Mouse (Mus musculus): Measurements from ENCODE around the gene Pnpo. TPM values are rescaled to one million over a fixed set of nuclear protein-coding genes. Genes with fewer than 3 reads are reported as not detected.

Gene Pnpo
- polyA plus RNA-seq, 1 experiment from 2014 or later: 13.9 TPM

- H3K4me3 ChIP-seq: peak overlapping the region; percentile 52
- ATAC-seq: no peak; the same call in 1 of the 2 replicates
- 34% methylated on average over 17 of the region's 17 CpGs for WGBS
- peak overlapping the region; percentile 82 for H3K4me2 ChIP-seq
- H3K4me1 ChIP-seq: peaks cover 23% of the 10 kb centered on the region
- no peaks in the 10 kb centered on the region for H3K9me3 ChIP-seq (replicated peaks)
- H3K27me3 ChIP-seq: peaks cover 6% of the 10 kb centered on the region
- peak overlapping the region; percentile 82 for H3K27ac ChIP-seq
- H3K9ac ChIP-seq: peak overlapping the region; percentile 74
- H3K36me3 ChIP-seq (ENCODE audit: poor library complexity, severe bottlenecking): no peaks in the 10 kb centered on the region
Measured at GRCm38 (mm10) chr11:96978401-96979246, 34.8 kb upstream of the Pnpo start.

GRCm38 (mm10) chr11:96977606-96978400, 34.0 kb upstream of the Pnpo start:
- Histone ChIP-seq H3K4me1 (peaks cover 29% of the 10 kb centered on the region), H3K36me3 (ENCODE audit: poor library complexity, severe bottlenecking) (no peaks in the 10 kb centered on the region), H3K4me2 (peak overlapping the region; percentile 83), H3K27me3 (no peaks in the 10 kb centered on the region), H3K27ac (peak overlapping the region; percentile 88), H3K4me3 (peak overlapping the region; percentile 94), H3K9me3 (replicated peaks) (no peaks in the 10 kb centered on the region), H3K9ac (peak overlapping the region; percentile 96)
- peak; percentile 98 for ATAC-seq
- WGBS: under 1% methylated on average over 45 of the region's 45 CpGs

DNA sequence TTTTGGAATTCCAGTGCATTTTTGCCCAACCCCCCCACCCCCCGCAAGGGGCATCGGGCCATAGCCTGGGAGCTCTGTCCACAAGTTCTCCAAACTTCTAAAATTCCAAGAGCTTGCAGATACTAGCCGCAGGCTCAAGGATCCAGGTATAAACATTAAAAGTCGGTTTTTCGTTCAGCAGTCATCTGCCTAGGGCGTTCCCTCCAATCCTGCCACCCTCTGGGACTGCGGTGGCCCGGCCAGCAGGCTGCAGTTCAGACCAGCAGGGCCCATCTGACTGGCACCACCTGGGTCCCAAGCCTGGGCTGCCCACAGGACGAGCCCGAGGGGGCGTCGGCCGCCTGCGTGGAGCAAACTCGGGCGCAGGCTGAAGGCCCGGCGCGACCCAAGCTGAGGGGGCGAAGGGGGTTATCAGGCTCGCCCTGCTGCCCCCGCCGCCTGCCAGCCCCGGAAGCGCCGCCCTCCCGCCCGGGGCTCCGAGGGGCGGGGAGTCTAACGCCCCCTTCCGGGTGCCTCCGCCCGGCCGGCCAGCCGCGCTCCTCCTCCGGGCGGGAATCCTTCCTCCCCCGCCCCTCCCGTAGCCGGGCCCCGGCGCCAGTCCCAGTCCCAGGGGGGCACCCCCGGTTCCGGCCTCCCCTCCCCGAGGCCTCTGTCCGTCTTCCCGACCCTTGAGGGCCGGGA, 33.3 kb upstream of the Pnpo start:
- no peaks in the 10 kb centered on the region for H3K27me3 ChIP-seq
- under 1% methylated on average over 42 of the region's 50 CpGs for WGBS
- ATAC-seq: peak; percentile 65
- H3K4me3 ChIP-seq: peak overlapping the region; percentile 94
- peak overlapping the region; percentile 83 for H3K4me2 ChIP-seq
- peak overlapping the region; percentile 96 for H3K9ac ChIP-seq
- no peaks in the 10 kb centered on the region for H3K36me3 ChIP-seq (ENCODE audit: poor library complexity, severe bottlenecking)
- H3K27ac ChIP-seq: peak overlapping the region; percentile 88
- H3K4me1 ChIP-seq: peaks cover 34% of the 10 kb centered on the region
- no peaks in the 10 kb centered on the region for H3K9me3 ChIP-seq (replicated peaks)

- 0 out of 2 replicates have a peak overlapping the region, but pooled peaks have one; percentile 88 for H3K27ac ChIP-seq
- H3K4me2 ChIP-seq: peak overlapping the region; percentile 83
- no peak for ATAC-seq
- no peaks in the 10 kb centered on the region for H3K36me3 ChIP-seq (ENCODE audit: poor library complexity, severe bottlenecking)
- peaks cover 38% of the 10 kb centered on the region for H3K4me1 ChIP-seq
- WGBS: 52% methylated on average over 3 of the region's 3 CpGs
- H3K9me3 ChIP-seq (replicated peaks): no peaks in the 10 kb centered on the region
- peak overlapping the region; percentile 94 for H3K4me3 ChIP-seq
- no peaks in the 10 kb centered on the region for H3K27me3 ChIP-seq
- peak overlapping the region; percentile 96 for H3K9ac ChIP-seq
Measured at GRCm38 (mm10) chr11:96976379-96976687, 32.5 kb upstream of the Pnpo start.

DNA sequence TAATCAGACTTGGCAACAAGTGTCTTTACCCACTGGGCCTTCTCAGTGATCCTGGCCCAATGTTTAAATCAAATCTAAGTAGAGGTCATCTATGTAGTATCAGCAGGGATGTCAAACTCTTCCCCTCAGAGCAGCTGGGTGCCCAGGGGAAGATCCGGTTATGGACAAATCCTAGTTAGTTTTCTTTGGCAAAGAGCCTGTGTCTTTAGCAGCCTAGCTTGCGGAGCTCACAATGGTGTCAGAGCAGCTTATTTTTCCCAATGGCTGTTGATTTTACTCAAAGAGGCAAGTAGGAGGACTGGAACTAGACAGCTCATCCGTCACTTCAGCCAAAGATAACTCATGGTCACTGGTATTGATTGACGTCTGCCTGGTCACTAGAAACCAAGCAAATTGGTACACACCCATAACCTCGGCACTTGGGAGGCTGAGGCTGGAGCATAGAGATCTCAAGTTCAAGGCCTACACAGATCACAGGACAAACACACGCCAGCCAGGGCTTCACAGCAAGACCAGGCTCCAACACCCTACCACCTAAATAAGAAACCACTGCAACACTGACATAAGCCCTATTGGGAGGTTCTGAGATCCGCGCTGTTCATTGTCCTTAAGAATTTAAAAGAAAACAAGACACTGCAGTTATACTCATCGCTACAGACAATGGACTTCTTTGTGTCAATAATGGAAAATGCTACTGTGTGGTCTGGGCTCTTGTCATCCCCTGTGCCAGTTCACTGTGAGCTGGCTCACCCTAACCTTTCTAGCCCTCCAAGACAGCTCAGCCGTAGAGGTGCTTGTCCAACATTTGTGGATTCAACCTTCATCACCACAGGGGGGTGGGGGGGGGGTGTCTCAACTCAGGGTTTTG, 32.0 kb upstream of the Pnpo start:
- 86% methylated on average over 10 of the region's 10 CpGs for WGBS
- Histone ChIP-seq H3K27ac (0 out of 2 replicates have a peak overlapping the region, but pooled peaks have one; percentile 40), H3K9ac (peak overlapping the region; percentile 96), H3K9me3 (replicated peaks) (no peaks in the 10 kb centered on the region), H3K4me1 (peaks cover 38% of the 10 kb centered on the region), H3K4me2 (peak overlapping the region; percentile 83), H3K36me3 (ENCODE audit: poor library complexity, severe bottlenecking) (no peaks in the 10 kb centered on the region), H3K4me3 (peak overlapping the region; percentile 94), H3K27me3 (no peaks in the 10 kb centered on the region)
- no peak for ATAC-seq

DNA sequence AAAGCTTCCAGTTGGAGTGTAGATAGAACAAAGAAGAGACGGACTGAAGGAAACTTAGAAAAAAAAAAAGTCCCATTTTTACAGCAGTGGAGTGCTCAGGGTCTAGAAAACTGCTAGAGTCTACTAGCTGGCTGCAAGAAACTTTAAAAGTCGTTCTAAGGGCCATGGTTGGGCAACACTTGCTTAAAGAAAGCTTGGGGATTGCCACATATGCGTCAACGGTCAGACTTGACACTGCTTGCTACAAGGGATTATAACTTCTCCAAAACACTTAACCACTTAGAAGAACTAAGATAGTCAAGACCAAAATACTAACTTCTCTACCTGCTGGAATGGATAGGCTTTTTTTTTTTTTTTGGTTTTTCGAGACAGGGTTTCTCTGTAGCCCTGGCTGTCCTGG, 31.0 kb upstream of the Pnpo start:
- H3K4me3 ChIP-seq: no peak overlapping the region
- WGBS: 90% methylated on average over 5 of the region's 5 CpGs
- H3K9ac ChIP-seq: no peak overlapping the region
- H3K4me2 ChIP-seq: no peak overlapping the region
- no peak for ATAC-seq
- H3K9me3 ChIP-seq (replicated peaks): no peaks in the 10 kb centered on the region
- H3K27ac ChIP-seq: no peak overlapping the region
- peaks cover 41% of the 10 kb centered on the region for H3K4me1 ChIP-seq
- no peaks in the 10 kb centered on the region for H3K36me3 ChIP-seq (ENCODE audit: poor library complexity, severe bottlenecking)
- no peaks in the 10 kb centered on the region for H3K27me3 ChIP-seq

DNA sequence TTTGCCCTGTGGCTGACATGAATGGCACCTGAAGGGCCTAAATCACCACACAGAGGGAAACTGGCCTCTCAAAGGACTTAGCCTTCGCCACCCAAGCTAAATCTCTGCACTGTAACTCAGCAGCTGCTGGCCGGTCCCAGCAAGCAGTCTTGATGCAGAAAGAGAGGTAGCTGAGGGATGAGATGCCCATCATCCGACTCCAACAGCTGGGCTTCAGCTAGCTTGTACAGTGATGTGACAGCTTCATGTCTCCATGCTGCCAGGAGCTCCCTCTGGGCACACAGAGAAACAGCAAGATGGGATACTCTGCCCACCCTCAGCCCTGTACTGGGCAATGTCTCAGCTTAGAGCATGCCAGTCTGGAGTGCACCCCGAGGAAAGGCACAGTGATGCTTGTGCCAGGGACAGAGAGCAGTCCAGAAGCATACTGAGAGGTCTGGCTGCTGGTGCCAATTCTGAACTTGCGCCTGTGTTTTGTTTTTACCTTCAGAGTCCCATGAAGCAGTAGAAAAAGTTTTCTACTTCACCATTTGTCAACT, 29.7 kb upstream of the Pnpo start:
- ATAC-seq: no peak
- H3K27ac ChIP-seq: no peak overlapping the region
- H3K4me1 ChIP-seq: peaks cover 39% of the 10 kb centered on the region
- no peaks in the 10 kb centered on the region for H3K36me3 ChIP-seq (ENCODE audit: poor library complexity, severe bottlenecking)
- no peak overlapping the region for H3K4me2 ChIP-seq
- H3K27me3 ChIP-seq: no peaks in the 10 kb centered on the region
- H3K4me3 ChIP-seq: no peak overlapping the region
- WGBS: 80% methylated on average over 5 of the region's 5 CpGs
- no peak overlapping the region for H3K9ac ChIP-seq
- H3K9me3 ChIP-seq (replicated peaks): no peaks in the 10 kb centered on the region

DNA sequence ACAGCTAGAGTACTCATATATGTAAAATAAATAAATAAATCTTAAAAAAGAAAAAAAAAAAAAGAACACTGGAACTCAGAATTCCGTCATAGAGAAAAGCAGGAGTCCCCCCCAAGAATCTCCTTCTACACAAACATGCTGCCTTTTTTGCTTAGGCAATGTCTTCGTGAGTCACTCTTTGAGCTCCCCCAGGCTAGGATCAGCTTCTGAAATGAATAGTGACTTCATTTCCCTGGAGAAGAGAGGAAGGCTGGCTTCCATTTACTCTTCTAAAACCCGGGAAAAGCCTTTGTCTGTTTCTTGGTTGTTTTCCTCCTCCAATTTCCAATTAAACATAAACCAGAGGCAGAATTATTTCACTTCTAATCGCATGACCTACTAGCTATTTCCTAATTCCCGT, 29.1 kb upstream of the Pnpo start:
- no peak overlapping the region for H3K4me2 ChIP-seq
- no peak overlapping the region for H3K9ac ChIP-seq
- WGBS: 83% methylated on average over 5 of the region's 5 CpGs
- H3K9me3 ChIP-seq (replicated peaks): no peaks in the 10 kb centered on the region
- no peak overlapping the region for H3K4me3 ChIP-seq
- no peaks in the 10 kb centered on the region for H3K27me3 ChIP-seq
- ATAC-seq: no peak
- H3K36me3 ChIP-seq (ENCODE audit: poor library complexity, severe bottlenecking): no peaks in the 10 kb centered on the region
- peaks cover 36% of the 10 kb centered on the region for H3K4me1 ChIP-seq
- no peak overlapping the region for H3K27ac ChIP-seq

DNA sequence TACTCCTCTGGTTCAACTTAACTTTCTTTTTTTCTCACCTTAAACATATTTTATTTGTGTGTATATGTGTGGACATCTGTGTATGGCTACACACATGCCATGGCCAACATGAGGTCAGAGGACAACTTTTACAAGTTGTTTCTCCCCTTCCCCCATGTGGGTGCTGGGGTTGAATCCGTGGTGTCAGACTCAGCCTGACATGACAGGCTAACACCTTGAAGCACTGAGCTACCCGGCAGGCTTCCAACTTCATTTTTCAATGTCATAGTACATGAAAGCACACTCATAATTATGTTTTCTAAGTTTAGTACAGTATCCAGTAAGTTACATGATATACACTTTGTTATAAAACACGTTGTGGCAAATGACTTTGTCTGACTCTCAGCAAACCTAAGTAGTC, 26.6 kb upstream of the Pnpo start:
- Histone ChIP-seq H3K27me3 (no peaks in the 10 kb centered on the region), H3K27ac (no peak overlapping the region), H3K4me2 (no peak overlapping the region), H3K36me3 (ENCODE audit: poor library complexity, severe bottlenecking) (no peaks in the 10 kb centered on the region), H3K4me3 (no peak overlapping the region), H3K4me1 (peaks cover 21% of the 10 kb centered on the region), H3K9ac (no peak overlapping the region), H3K9me3 (replicated peaks) (no peaks in the 10 kb centered on the region)
- ATAC-seq: no peak
- 90% methylated on average over 3 of the region's 3 CpGs for WGBS

- no peak for ATAC-seq
- Histone ChIP-seq H3K27me3 (no peaks in the 10 kb centered on the region), H3K4me3 (no peak overlapping the region), H3K4me2 (no peak overlapping the region), H3K27ac (no peak overlapping the region), H3K4me1 (peaks cover 21% of the 10 kb centered on the region), H3K36me3 (ENCODE audit: poor library complexity, severe bottlenecking) (no peaks in the 10 kb centered on the region), H3K9me3 (replicated peaks) (no peaks in the 10 kb centered on the region), H3K9ac (no peak overlapping the region)
- WGBS: 79% methylated on average over 1 of the region's 1 CpGs
Measured at GRCm38 (mm10) chr11:96969746-96970145, 26.0 kb upstream of the Pnpo start.

- H3K4me1 ChIP-seq: peaks cover 21% of the 10 kb centered on the region
- H3K9me3 ChIP-seq (replicated peaks): no peaks in the 10 kb centered on the region
- no peaks in the 10 kb centered on the region for H3K27me3 ChIP-seq
- ATAC-seq: no peak
- WGBS: 71% methylated on average over 5 of the region's 5 CpGs
- no peak overlapping the region for H3K27ac ChIP-seq
- no peak overlapping the region for H3K4me3 ChIP-seq
- H3K9ac ChIP-seq: no peak overlapping the region
- H3K36me3 ChIP-seq (ENCODE audit: poor library complexity, severe bottlenecking): no peaks in the 10 kb centered on the region
- no peak overlapping the region for H3K4me2 ChIP-seq
Measured at GRCm38 (mm10) chr11:96969280-96969722, 25.5 kb upstream of the Pnpo start.

Data from forebrain, embryonic 13.5 days (tissue).